Mouse (Mus musculus) myocyte (in vitro differentiated cells): ENCODE data around the gene Gpr152.

Experiments
- MAX ChIP-seq: IDR thresholded peaks from one replicate; pipeline ENCODE4 v1.6.1; 2011; ENCODE audit warnings: low read depth, mild to moderate bottlenecking, control low read depth
- POLR2A ChIP-seq: IDR thresholded peaks from one replicate; pipeline ENCODE4 v1.6.1; 2011; ENCODE audit warnings: low read depth, mild to moderate bottlenecking, control low read depth, moderate library complexity; ENCODE audit not compliant: insufficient read length

- TF ChIP-seq MAX (no peak), POLR2A (no peak)
Measured at GRCm38 (mm10) chr19:4147022-4147405, 7.4 kb downstream of the Gpr152 start.
